Mouse (Mus musculus): ENCODE measurements at regions not wholly inside any gene's neighbourhood (a gene's known extent, or its start where the extent isn't known, plus 50 kb on each side); places are given as distances from the start of the nearest gene placed in this dataset.

- no peak for DNase-seq
Measured at GRCm38 (mm10) chr3:60698189-60698588, 225.6 kb downstream of the Mbnl1 start.

DNA sequence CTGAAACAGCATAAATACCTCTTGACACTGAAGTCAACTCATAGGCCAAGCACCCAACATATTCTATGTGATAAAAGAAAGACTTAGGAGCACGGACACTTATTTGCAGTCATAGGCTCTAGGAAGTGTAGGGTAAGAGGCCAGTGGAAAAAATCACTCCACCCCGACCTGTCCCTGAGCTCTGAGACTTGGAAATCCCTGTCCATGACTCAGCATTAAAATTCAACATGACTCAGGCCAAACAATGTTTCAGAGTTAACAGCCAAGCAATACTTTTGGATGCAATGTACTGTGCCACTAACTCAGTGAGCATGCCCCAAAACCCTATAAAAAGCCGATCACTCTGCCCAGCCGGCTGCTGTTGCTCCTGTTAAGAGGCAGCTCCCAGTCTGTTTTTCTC, 234.5 kb downstream of the Mbnl1 start:
- no peak for DNase-seq

- DNase-seq: no peak
Measured at GRCm38 (mm10) chr3:60712896-60713295, 240.3 kb downstream of the Mbnl1 start.

GRCm38 (mm10) chr3:60720322-60720721, 247.7 kb downstream of the Mbnl1 start:
- no peak for DNase-seq

DNA sequence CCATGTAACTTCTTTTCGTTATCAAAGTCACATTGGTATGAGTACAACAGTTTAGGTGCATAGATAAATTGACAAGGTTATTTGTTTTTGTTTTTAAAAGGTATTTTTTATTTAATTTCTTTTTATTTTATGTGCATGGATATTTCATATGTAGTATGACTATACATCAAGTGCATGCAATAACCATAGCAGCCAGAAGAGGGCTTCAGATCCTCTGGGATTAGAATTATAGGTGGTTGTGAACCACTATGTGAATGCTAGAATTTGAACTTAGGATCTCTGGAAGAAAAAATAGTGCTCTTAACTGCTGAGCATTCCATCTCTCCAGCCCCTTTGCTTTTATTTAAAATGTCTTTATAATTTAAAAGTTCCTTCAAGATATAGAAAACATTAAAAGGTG, 258.7 kb downstream of the Mbnl1 start:
- no peak for DNase-seq

DNA sequence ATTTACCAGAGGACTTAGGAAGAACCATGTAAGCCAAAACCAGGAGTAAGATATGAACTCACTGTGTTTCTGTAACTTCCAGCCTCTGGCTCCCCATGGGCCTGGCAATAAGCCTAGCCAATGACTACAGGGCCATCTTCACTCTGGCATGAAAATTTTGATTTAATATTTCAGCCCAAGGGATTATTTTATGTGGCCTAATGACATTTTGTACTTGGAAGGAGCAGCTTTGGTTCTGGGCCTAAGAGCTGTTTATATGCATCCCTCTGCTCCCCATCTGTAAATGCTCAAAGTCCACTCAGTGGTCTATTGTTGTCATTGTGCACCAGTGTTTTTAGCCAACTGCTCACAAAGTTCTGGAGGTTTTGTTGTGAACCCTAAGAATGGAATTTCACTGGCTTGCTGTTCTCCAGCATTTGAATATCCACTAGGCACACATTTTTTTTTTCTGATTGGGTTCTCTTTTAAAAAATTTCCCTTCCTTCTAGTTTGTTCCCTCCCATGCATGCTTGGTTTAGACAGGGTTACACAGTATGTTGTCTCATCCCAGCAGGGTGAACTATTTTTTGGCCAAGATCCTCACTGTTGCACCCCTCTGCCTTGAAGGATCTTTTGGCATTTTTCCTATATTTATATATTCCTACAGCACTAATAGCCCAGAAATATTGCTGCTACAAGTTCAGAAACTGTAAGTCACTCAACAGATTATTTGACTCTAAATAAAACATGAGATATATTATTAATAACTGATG, 261.9 kb upstream of the P2ry1 start:
- peak; percentile 3 to 5 for DNase-seq

GRCm38 (mm10) chr3:60741379-60741778, 261.2 kb upstream of the P2ry1 start:
- DNase-seq: no peak

DNA sequence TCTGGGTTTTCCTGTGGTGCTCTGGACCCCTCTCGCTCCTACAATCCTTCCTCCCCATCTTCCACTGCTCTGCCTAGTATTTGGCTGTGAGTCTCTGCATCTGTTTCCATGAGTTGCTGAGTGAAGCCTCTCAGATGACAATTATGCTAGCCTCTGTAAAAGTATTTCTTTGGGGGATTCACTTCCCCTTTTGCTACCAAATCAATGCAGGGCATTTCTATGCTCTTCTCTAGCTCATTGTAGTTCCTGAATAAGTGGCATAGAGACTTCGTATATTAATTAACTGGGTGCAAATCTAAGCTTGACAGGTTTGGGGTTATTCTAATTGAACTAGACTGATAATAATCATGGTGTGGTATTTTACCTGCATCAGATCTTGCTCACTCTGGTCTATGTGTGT, 260.4 kb upstream of the P2ry1 start:
- no peak for DNase-seq

GRCm38 (mm10) chr3:60745075-60745474, 257.5 kb upstream of the P2ry1 start:
- no peak for DNase-seq

GRCm38 (mm10) chr3:60758568-60758967, 244.0 kb upstream of the P2ry1 start:
- no peak for DNase-seq

GRCm38 (mm10) chr3:60759046-60759445, 243.5 kb upstream of the P2ry1 start:
- no peak for DNase-seq

DNA sequence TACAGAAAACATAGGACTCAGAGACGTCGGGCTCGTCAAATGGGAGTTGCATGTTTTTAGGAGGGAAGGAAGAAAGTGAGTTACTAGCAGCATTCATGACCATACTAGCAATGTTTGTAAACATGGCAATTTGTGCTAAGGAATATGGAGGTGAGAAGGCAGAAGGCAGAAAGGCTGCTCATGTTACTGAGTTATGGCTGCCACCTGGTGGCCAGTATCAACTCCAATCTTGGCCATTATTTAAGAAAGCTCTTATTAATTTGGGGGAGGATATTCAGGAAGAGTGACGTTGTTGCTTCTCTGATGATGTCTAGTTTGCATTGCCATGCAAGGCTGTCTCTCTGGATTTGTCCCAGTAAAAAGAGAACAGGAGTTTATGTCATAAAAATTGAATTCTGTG, 239.7 kb upstream of the P2ry1 start:
- peak; percentile 15 to 56 for DNase-seq

- no peak for DNase-seq
Measured at GRCm38 (mm10) chr3:60765079-60765478, 237.5 kb upstream of the P2ry1 start.

DNA sequence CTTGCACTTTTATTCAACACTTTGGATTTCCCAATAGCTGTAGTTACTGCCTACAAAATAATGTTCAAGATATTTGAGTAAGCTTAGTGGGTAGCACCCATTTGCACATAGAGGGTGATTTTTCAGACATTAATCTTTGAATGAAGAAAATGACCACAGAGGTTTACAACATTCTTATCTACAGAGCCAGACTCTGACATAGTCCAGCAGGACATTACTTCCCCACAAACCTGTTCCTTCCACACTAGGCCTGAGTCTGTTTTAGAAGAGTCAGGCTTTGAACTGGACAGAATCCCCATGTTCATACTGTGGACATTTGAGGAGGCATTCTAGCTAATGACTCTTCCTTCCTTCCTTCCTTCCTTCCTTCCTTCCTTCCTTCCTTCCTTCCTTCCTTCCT, 233.6 kb upstream of the P2ry1 start:
- DNase-seq: no peak

DNA sequence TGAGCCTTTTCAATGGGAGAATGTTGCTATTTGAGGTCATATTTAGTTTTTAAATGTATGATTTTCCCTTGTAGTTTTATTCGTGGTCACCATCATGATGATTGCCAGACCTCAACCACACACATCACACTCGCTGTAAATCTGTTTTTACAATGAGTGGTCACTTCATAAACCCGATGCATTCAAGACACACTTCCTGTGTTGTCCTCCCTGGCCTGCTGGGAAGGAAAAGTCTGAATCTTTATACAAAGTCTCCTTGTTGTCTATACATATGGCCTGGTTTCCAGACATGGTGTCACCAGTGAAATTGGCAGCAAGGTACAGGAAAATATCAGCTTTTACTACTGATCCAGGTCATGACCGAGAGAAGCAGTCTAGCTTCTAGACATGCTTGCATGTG, 230.7 kb upstream of the P2ry1 start:
- no peak for DNase-seq

DNA sequence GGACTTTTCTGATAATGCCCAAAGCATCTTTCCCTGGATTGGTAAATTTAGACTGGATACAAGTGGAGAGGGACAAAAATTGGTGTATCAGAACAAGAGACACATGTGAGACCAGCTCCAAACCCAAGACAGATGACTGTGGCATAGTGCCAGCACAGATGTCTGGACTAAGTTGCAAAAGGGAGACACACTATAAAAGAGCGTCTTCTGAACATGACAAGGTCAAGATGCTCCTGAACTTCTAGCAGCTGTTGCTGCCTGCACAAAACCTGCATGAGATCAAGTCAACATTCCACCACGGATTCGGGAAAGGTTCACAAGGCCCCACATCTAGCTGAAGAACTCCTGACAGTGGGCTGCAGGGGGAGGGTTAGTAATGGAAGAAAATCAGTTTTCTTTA, 229.2 kb upstream of the P2ry1 start:
- no peak for DNase-seq

GRCm38 (mm10) chr3:60785137-60785875, 217.3 kb upstream of the P2ry1 start:
- DNase-seq: no peak

DNA sequence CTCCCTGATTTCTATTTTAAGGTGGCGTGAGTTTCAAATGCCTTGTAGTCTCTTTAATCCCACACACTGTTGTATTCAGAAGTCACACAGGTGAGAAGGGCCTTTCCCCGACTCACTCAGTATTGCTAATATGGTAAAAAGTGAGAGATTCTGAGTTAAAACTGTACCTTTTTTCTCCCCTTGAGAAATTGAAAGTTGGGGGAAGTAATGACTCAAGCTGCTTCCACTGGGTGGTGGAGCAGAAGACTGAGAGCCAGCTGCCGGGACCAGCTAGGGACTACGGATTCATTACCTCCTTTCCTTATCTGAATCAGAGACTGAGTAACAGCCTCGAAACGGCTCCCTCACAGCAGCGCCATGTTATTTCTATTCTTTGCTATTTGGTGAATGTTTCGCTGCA, 214.6 kb upstream of the P2ry1 start:
- DNase-seq: no peak

- peak in 1 of 2 experiments; percentile 15 for DNase-seq
Measured at GRCm38 (mm10) chr3:60789441-60789840, 213.2 kb upstream of the P2ry1 start.

DNA sequence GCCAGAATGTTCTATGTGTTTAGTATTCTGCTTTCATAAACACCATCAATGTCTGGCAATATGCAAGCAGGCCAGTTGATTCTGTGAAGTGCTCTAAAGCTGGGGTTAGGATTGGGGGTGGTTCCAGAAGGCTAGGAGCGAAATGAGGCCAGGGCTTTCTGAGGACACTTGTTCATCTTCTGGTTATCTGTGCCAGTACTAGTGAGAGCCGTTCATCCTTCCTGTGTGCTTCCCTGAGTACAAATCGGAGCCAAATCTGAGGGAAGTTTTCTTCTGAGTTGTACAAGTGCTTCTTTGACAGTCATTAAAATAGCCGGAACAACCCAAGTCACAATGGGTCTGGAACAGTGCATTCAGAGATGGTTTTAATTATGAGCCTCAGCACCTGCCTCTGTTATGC, 210.4 kb upstream of the P2ry1 start:
- no peak for DNase-seq

DNA sequence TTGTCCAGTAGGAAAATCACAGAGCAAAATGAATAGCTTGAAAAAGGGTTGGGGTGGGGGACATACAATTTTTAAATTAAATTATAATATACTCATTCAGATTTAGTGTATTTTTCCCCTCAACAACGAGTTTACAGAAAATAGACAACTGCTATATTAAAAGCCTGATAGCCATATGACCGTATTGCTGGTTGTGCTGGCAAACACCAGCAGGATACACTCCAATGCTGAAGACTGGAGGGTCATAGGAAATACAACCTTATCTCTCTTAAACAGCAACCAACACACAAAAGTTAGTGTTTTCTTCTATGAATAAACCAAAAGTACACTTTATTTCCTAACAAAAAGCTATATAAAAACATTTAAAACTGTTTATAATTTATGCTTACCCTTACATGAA, 206.4 kb upstream of the P2ry1 start:
- no peak for DNase-seq

- DNase-seq: no peak
Measured at GRCm38 (mm10) chr3:60797808-60798207, 204.8 kb upstream of the P2ry1 start.

GRCm38 (mm10) chr3:60798461-60798860, 204.1 kb upstream of the P2ry1 start:
- no peak for DNase-seq

DNA sequence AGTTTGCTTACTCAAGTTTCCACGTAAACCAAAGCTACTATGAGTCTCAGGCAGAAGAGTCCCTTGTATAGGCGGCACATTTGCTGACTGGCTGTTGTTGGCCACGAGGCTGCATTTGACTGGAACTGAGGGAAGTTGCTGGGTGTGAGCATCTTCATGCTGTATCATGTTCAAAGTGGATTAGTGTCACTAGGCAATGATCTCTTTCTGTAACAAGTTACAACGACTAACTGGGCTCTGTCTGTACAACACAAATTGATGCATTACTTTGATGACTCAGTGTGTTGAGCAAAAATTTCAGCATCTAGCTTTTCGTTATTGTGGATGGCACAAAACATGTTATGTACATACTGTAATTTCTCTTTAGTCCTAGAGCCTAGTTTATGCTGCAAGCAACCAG, 203.7 kb upstream of the P2ry1 start:
- DNase-seq: no peak
